Mouse (Mus musculus) forebrain, embryonic 10.5 days (tissue): ENCODE measurements around the gene Syce2. TPM values are rescaled to one million over a fixed set of nuclear protein-coding genes. Genes with fewer than 3 reads are reported as not detected.
A peak's percentile ranks its signal among the peaks of the same experiment; 100 is the strongest.

Source experiments
- DNase-seq: peaks from one replicate; pipeline ENCODE4 v3.0.0-alpha.2; 2017; ENCODE audit warnings: low spot score; ENCODE audit errors: extremely low spot score
- H3K27ac ChIP-seq: fragments of 300-500 bp; sonication (generic); 2 replicates; pipeline ENCODE4 v1.5.1; 2016; ENCODE audit warnings: mild to moderate bottlenecking
- H3K27me3 ChIP-seq: fragments of 300-500 bp; sonication (generic); 2 replicates; pipeline ENCODE4 v1.6.1; 2016; ENCODE audit warnings: mild to moderate bottlenecking; ENCODE audit not compliant: poor library complexity, severe bottlenecking
- H3K36me3 ChIP-seq: fragments of 300-500 bp; sonication (generic); replicated peaks from 2 replicates; pipeline ENCODE4 v1.6.1; 2016; ENCODE audit warnings: mild to moderate bottlenecking, moderate library complexity
- H3K4me1 ChIP-seq: fragments of 300-500 bp; sonication (generic); 2 replicates; pipeline ENCODE4 v1.6.1; 2016
- H3K4me3 ChIP-seq: fragments of 300-500 bp; sonication (generic); 2 replicates; pipeline ENCODE4 v1.5.1; 2016; ENCODE audit warnings: mild to moderate bottlenecking, moderate library complexity
- H3K9me3 ChIP-seq: fragments of 300-500 bp; sonication (generic); 2 replicates; pipeline ENCODE4 v1.6.1; 2016; ENCODE audit warnings: mild to moderate bottlenecking, moderate library complexity
- WGBS: fragments of 180-500 bp; shearing (Covaris S2); methylation state at CpG from one replicate; pipeline ENCODE4 v1.1.7; 2016; 5-methylcytosine and 5-hydroxymethylcytosine counted together
- polyA plus RNA-seq: library from polyadenylated mRNA; unstranded; fragments of >200 nt; fragmentation: Nextera tagmentation; extraction: Ambion mirVana; gene quantifications from 2 replicates; pipeline ENCODE4 v1.2.1, GENCODE M21; 2016

The Syce2 gene
- polyA plus RNA-seq, 1 experiment from 2014 or later, result 92.7 TPM

GRCm38 (mm10) chr8:84847684-84848435, 24.1 kb upstream of the Syce2 start:
- peaks cover 32% of the 10 kb centered on the region for H3K36me3 ChIP-seq
- H3K4me3 ChIP-seq, result peak overlapping the region; percentile 97
- WGBS, result 63% methylated on average over 6 of the region's 6 CpGs
- peaks cover 41% of the 10 kb centered on the region for H3K4me1 ChIP-seq
- no peak for DNase-seq
- H3K9me3 ChIP-seq, result no peaks in the 10 kb centered on the region
- H3K27me3 ChIP-seq, result no peaks in the 10 kb centered on the region
- peak overlapping the region; percentile 97 for H3K27ac ChIP-seq

- 94% methylated on average over 3 of the region's 3 CpGs for WGBS
- Histone ChIP-seq H3K27me3 (peaks cover 6% of the 10 kb centered on the region), H3K36me3 (peaks cover 25% of the 10 kb centered on the region), H3K4me1 (peaks cover 13% of the 10 kb centered on the region), H3K9me3 (no peaks in the 10 kb centered on the region), H3K4me3 (peak overlapping the region; percentile 83), H3K27ac (peak overlapping the region; percentile 92)
- DNase-seq, result no peak
These were observed 15.5 kb upstream of the Syce2 start for GRCm38 (mm10) chr8:84856434-84856833.

GRCm38 (mm10) chr8:84856864-84857441, 15.0 kb upstream of the Syce2 start, which contains the start of gene Farsa:
Farsa (plus strand) TSS chr8:84856989.
- Histone ChIP-seq H3K4me1 (peaks cover 13% of the 10 kb centered on the region), H3K36me3 (peaks cover 31% of the 10 kb centered on the region), H3K27me3 (peaks cover 6% of the 10 kb centered on the region), H3K9me3 (no peaks in the 10 kb centered on the region), H3K4me3 (peak within 1 kb of the TSS; percentile 83), H3K27ac (peak within 1 kb of the TSS; percentile 92)
- DNase-seq, result peak; percentile 95
- under 1% methylated on average over 39 of the region's 39 CpGs for WGBS

- Histone ChIP-seq H3K4me3 (peak overlapping the region; percentile 57), H3K27ac (peak overlapping the region; percentile 81), H3K27me3 (peaks cover 19% of the 10 kb centered on the region), H3K4me1 (peaks cover 20% of the 10 kb centered on the region), H3K9me3 (no peaks in the 10 kb centered on the region), H3K36me3 (peaks cover 28% of the 10 kb centered on the region)
- 4% methylated on average over 54 of the region's 54 CpGs for WGBS
- peak; percentile 51 for DNase-seq
These were observed 526 bp downstream of the Syce2 start for GRCm38 (mm10) chr8:84872309-84872965.

GRCm38 (mm10) chr8:84873016-84873415, 1.1 kb downstream of the Syce2 start:
- Histone ChIP-seq H3K27me3 (peaks cover 19% of the 10 kb centered on the region), H3K36me3 (peaks cover 26% of the 10 kb centered on the region), H3K9me3 (no peaks in the 10 kb centered on the region), H3K4me3 (peak overlapping the region; percentile 57), H3K27ac (peak overlapping the region; percentile 81; the same call in 1 of the 2 replicates), H3K4me1 (peaks cover 20% of the 10 kb centered on the region)
- no peak for DNase-seq
- WGBS, result 67% methylated on average over 4 of the region's 4 CpGs

DNA sequence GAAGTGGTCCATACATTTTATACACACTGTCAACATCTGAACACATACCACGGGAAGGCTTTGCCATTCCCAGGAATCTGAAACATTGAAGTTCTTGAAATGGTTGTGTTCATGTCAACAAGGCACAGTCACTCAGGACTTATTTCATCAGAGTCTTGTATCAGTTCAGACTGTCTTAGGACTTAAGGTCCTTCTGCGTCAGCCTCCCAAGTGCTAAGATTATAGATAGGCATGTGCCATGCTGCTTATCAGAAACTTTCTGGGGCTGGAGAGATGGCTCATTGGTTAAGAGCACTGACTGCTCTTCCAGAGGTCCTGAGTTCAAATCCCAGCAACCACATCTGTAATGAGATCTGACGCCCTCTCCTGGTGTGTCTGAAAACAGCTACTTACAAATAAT, 2.4 kb downstream of the Syce2 start:
- H3K27ac ChIP-seq, result no peak overlapping the region
- DNase-seq, result no peak
- peaks cover 20% of the 10 kb centered on the region for H3K4me1 ChIP-seq
- peaks cover 12% of the 10 kb centered on the region for H3K36me3 ChIP-seq
- WGBS, result 90% methylated on average over 3 of the region's 3 CpGs
- H3K4me3 ChIP-seq, result no peak overlapping the region
- H3K27me3 ChIP-seq, result peaks cover 19% of the 10 kb centered on the region
- H3K9me3 ChIP-seq, result no peaks in the 10 kb centered on the region

GRCm38 (mm10) chr8:84877297-84878035, 5.6 kb downstream of the Syce2 start:
- peaks cover 7% of the 10 kb centered on the region; the same call in 1 of the 2 replicates for H3K36me3 ChIP-seq
- H3K4me1 ChIP-seq, result peaks cover 11% of the 10 kb centered on the region
- DNase-seq, result no peak
- no peak overlapping the region for H3K27ac ChIP-seq
- 89% methylated on average over 3 of the region's 3 CpGs for WGBS
- no peak overlapping the region for H3K4me3 ChIP-seq
- H3K27me3 ChIP-seq, result peaks cover 12% of the 10 kb centered on the region
- H3K9me3 ChIP-seq, result no peaks in the 10 kb centered on the region

- Histone ChIP-seq H3K4me1 (no peaks in the 10 kb centered on the region), H3K27me3 (no peaks in the 10 kb centered on the region; the same call in 1 of the 2 replicates), H3K9me3 (no peaks in the 10 kb centered on the region), H3K36me3 (peaks cover 14% of the 10 kb centered on the region), H3K4me3 (no peak overlapping the region), H3K27ac (no peak overlapping the region)
- WGBS, result 81% methylated on average over 1 of the region's 1 CpGs
- DNase-seq, result no peak
These were observed 7.0 kb downstream of the Syce2 start for GRCm38 (mm10) chr8:84878915-84879314.

GRCm38 (mm10) chr8:84884728-84885127, 12.8 kb downstream of the Syce2 start:
- Histone ChIP-seq H3K36me3 (peaks cover 52% of the 10 kb centered on the region), H3K27me3 (no peaks in the 10 kb centered on the region), H3K27ac (no peak overlapping the region), H3K4me3 (no peak overlapping the region), H3K4me1 (no peaks in the 10 kb centered on the region), H3K9me3 (no peaks in the 10 kb centered on the region)
- no peak for DNase-seq
- 89% methylated on average over 4 of the region's 4 CpGs for WGBS

GRCm38 (mm10) chr8:84888280-84888679, 16.4 kb downstream of the Syce2 start:
- Histone ChIP-seq H3K27me3 (no peaks in the 10 kb centered on the region), H3K4me1 (peaks cover 12% of the 10 kb centered on the region), H3K27ac (no peak overlapping the region), H3K4me3 (no peak overlapping the region), H3K36me3 (peaks cover 73% of the 10 kb centered on the region), H3K9me3 (no peaks in the 10 kb centered on the region)
- 94% methylated on average over 3 of the region's 3 CpGs for WGBS
- DNase-seq, result no peak

DNA sequence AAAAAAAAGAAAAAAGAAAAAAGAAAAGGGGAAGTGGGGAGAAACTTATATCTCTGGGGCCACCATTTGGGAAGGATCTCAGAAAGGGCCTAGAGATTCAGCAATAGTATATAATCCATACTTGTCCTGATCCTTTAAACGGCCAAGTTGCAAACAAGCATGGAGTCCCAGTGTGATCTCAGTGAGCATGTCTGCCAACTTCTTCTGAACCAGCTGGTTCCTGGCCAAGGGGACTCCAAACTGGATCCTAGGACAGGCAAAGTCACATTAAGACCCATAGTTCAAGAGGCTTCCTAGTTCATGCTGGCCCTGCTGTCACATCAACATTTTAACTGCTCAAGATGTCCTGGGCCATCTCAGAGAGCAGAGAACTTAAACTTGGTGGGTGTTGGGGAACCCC, 17.2 kb downstream of the Syce2 start:
- Histone ChIP-seq H3K9me3 (no peaks in the 10 kb centered on the region), H3K4me1 (peaks cover 20% of the 10 kb centered on the region), H3K36me3 (peaks cover 69% of the 10 kb centered on the region), H3K27me3 (no peaks in the 10 kb centered on the region), H3K27ac (no peak overlapping the region), H3K4me3 (no peak overlapping the region)
- no peak for DNase-seq
- WGBS, result 97% methylated on average over 1 of the region's 1 CpGs

GRCm38 (mm10) chr8:84892993-84893708, 21.2 kb downstream of the Syce2 start:
- Histone ChIP-seq H3K9me3 (no peaks in the 10 kb centered on the region), H3K4me3 (peak overlapping the region; percentile 84), H3K27ac (peak overlapping the region; percentile 86), H3K36me3 (peaks cover 38% of the 10 kb centered on the region), H3K27me3 (no peaks in the 10 kb centered on the region), H3K4me1 (peaks cover 26% of the 10 kb centered on the region)
- DNase-seq, result no peak
- 13% methylated on average over 31 of the region's 31 CpGs for WGBS
